Mouse (Mus musculus) neural tube, embryonic 13.5 days (tissue): ENCODE data around the gene Nmi. TPM values are rescaled to one million over a fixed set of nuclear protein-coding genes. Genes with fewer than 3 reads are reported as not detected.

Experiments
- ATAC-seq: fragments of 200-750 bp; cut with Nextera tagmentation; 2 replicates; pipeline ENCODE4 v1.8.0; 2017; ENCODE audit warnings: low read depth, mild to moderate bottlenecking, moderate TSS enrichment, moderate library complexity
- H3K27ac ChIP-seq: fragments of 300-500 bp; sonication (generic); replicated peaks from 2 replicates; pipeline ENCODE4 v1.5.1; 2015; ENCODE audit warnings: moderate library complexity, mild to moderate bottlenecking, inconsistent platforms
- H3K27me3 ChIP-seq: fragments of 300-500 bp; sonication (generic); 2 replicates; pipeline ENCODE4 v1.6.1; 2015; ENCODE audit warnings: mild to moderate bottlenecking, inconsistent platforms
- H3K36me3 ChIP-seq: fragments of 300-500 bp; sonication (generic); 2 replicates; pipeline ENCODE4 v1.6.1; 2015; ENCODE audit warnings: mild to moderate bottlenecking, inconsistent platforms
- H3K4me1 ChIP-seq: fragments of 300-500 bp; sonication (generic); replicated peaks from 2 replicates; pipeline ENCODE4 v1.6.1; 2015; ENCODE audit warnings: inconsistent platforms
- H3K4me2 ChIP-seq: fragments of 300-500 bp; sonication (generic); 2 replicates; pipeline ENCODE4 v1.6.1; 2015; ENCODE audit warnings: inconsistent platforms, mild to moderate bottlenecking, moderate library complexity
- H3K4me3 ChIP-seq: fragments of 300-500 bp; sonication (generic); 2 replicates; pipeline ENCODE4 v1.5.1; 2015; ENCODE audit warnings: mild to moderate bottlenecking, inconsistent platforms
- H3K9ac ChIP-seq: fragments of 300-500 bp; sonication (generic); 2 replicates; pipeline ENCODE4 v1.6.1; 2015; ENCODE audit warnings: moderate library complexity, mild to moderate bottlenecking, inconsistent platforms
- H3K9me3 ChIP-seq: fragments of 300-500 bp; sonication (generic); 2 replicates; pipeline ENCODE4 v1.6.1; 2016; ENCODE audit warnings: inconsistent platforms
- WGBS: fragments of 180-500 bp; shearing (Covaris S2); methylation state at CpG from one replicate; pipeline ENCODE4 v1.1.7; 2015; 5-methylcytosine and 5-hydroxymethylcytosine counted together
- polyA plus RNA-seq: library from polyadenylated mRNA; unstranded; fragments of >200 nt; fragmentation: Nextera tagmentation; extraction: Ambion mirVana; gene quantifications from 2 replicates; pipeline ENCODE4 v1.2.1, GENCODE M21; 2015

The Nmi gene
- polyA plus RNA-seq, 1 experiment from 2014 or later = 5.6 TPM

DNA sequence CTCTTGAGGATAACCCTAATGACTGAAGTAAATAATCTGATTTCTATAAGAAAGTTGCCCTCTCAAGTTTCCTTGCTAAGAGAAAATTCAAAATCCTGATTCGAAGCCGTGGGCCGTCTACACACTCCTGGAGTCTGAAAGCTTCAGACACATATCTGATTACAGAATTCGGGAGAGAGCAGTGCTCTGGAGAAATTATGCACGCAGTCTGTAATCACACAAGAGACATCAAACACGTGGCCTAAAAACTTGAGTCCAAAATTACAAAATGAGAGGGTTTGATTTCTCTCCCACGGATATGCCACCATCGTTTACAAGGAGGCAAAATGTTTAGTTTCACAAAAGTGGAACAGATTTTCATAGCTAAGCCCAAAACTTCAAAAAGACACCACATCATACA lies 67.7 kb downstream of the Nmi start:
- Histone ChIP-seq H3K36me3 (no peaks in the 10 kb centered on the region), H3K4me1 (no peaks in the 10 kb centered on the region), H3K9ac (no peak overlapping the region), H3K27me3 (no peaks in the 10 kb centered on the region), H3K9me3 (no peaks in the 10 kb centered on the region), H3K4me3 (no peak overlapping the region), H3K4me2 (no peak overlapping the region), H3K27ac (no peak overlapping the region)
- ATAC-seq = no peak
- WGBS = 89% methylated on average over 8 of the region's 8 CpGs

Other genes with a start within 250 kb of the Nmi start
- gene Rbm43, start 38.3 kb downstream of the Nmi start, polyA plus RNA-seq = 3.6 and 6.1 TPM in 2 replicates
- gene Tnfaip6, start 64.5 kb upstream of the Nmi start, polyA plus RNA-seq = 7.4 and 12.2 TPM in 2 replicates
- gene Rif1, start 99.3 kb upstream of the Nmi start, polyA plus RNA-seq = 19.8 and 20.2 TPM in 2 replicates